Mouse (Mus musculus): Measurements from ENCODE around the gene Hrasls. TPM values are rescaled to one million over a fixed set of nuclear protein-coding genes. Genes with fewer than 3 reads are reported as not detected.

Hrasls gene
- 10 to 100 TPM; 63.0 to 63.8 TPM for total RNA-seq (2021)
- long read RNA-seq, experiment 1, transcript Hrasls-204 (4 exons, 854 nt) = minor isoform, 57 of 150 reads
- long read RNA-seq, experiment 1, transcript Hrasls-202 (3 exons, 412 nt) = minor isoform, 5 of 150 reads
- long read RNA-seq, experiment 1, transcript Hrasls-201 (4 exons, 2,916 nt) = major isoform, 65 of 150 reads
- long read RNA-seq, experiment 1, partial matches to known transcripts = 11 of 150 reads
- long read RNA-seq, experiment 1, other reads (novel, unspliced or antisense) = 12 of 150 reads
- long read RNA-seq, experiment 2, transcript Hrasls-204 (4 exons, 854 nt) = minor isoform, 47 of 136 reads
- long read RNA-seq, experiment 2, transcript Hrasls-202 (3 exons, 412 nt) = minor isoform, 5 of 136 reads
- long read RNA-seq, experiment 2, transcript Hrasls-201 (4 exons, 2,916 nt) = major isoform, 56 of 136 reads
- long read RNA-seq, experiment 2, partial matches to known transcripts = 12 of 136 reads
- long read RNA-seq, experiment 2, other reads (novel, unspliced or antisense) = 16 of 136 reads

DNA sequence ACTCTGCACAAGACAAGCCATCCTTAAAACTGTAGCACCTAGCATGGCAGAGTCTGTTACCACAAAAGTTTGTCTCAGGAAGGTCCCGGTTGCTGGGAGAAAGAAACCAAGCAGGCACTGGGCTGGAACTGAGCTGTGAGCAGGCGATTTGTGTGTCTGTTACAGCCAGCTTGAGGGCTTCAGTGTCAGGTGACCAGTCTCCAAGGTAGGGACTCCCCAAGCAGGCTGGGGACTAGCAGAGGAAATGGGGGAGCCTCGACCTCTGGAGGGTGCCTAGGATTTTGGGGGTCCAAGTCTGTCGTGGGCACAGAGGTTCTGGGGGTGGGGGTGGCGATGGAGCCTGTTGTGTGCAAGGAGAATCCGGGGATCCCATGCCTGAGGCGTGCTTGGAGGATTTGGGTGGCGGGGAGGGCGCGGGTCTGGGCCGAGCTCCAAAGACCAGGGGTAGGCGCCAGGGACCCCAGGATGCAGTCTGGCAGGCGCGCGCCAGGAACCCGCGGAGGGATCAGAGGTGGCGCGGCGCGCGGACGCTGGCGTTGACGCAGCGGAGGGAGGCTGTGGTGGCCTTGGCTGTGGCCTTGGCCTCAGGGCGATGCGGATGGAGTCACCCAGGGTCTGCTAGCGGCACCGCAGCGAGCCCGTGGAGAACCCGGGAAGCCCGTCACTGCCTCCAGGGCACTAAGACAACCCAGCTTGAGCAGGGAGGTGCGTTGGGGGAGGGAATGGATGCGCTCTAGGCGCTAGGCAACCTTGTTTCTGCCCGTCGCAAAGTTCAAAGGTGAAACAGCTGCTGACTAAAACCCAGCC, at the start of gene Hrasls:
TSS of gene Hrasls (plus strand) at position 91 of the 807 bp plus-strand sequence.
- Histone ChIP-seq H3K4me3 (peak within 1 kb of the TSS; percentile 76), H3K27ac (peak within 1 kb of the TSS; percentile 97)
- intact Hi-C loops (cut with DNase I) = loop anchor here (5.0 kb wide), 2 partner anchors 52 to 368 kb away; no protein-coding TSS in a partner anchor
- TF ChIP-seq CTCF (IDR thresholded peaks at IDR 0.05) = no peak
- peak; percentile 80 for DNase-seq

- DNase-seq = no peak
- H3K4me3 ChIP-seq = no peak overlapping the region
- no peak for TF ChIP-seq CTCF (IDR thresholded peaks at IDR 0.05)
- H3K27ac ChIP-seq = no peak overlapping the region
- intact Hi-C loops (cut with DNase I) = no loop called here
These were observed 47.2 kb upstream of the Hrasls start for GRCm38 (mm10) chr16:29162271-29162670.

- intact Hi-C loops (cut with DNase I) = no loop called here
- no peak overlapping the region for H3K4me3 ChIP-seq
- no peak for DNase-seq
- H3K27ac ChIP-seq = no peak overlapping the region
- no peak for TF ChIP-seq CTCF (IDR thresholded peaks at IDR 0.05)
These were observed 42.4 kb upstream of the Hrasls start for GRCm38 (mm10) chr16:29167051-29167450.

DNA sequence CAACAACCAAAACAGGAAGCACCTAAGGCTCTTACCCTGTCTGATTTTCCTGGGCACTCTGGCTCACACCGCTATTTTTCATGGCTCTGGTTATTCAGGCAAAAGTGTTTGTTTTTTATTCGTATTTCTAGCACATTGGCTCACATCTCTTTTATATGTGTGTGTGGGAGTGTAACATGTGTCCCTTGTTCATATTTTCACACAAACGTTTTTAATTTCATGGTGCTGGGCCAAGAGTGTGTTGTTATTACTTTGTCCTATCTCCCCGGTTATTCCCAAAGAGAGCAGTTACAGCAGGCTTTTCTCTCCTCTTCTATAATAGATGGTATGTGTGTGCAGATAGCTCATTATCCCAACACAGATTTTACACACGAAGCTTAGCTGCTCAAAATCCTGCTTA, 37.8 kb upstream of the Hrasls start:
- Histone ChIP-seq H3K4me3 (no peak overlapping the region), H3K27ac (no peak overlapping the region)
- intact Hi-C loops (cut with DNase I) = no loop called here
- no peak for DNase-seq
- no peak for TF ChIP-seq CTCF (IDR thresholded peaks at IDR 0.05)

GRCm38 (mm10) chr16:29173201-29173600, 36.3 kb upstream of the Hrasls start:
- Histone ChIP-seq H3K27ac (no peak overlapping the region), H3K4me3 (no peak overlapping the region)
- TF ChIP-seq CTCF (IDR thresholded peaks at IDR 0.05) = no peak
- intact Hi-C loops (cut with DNase I) = no loop called here
- DNase-seq = no peak

DNA sequence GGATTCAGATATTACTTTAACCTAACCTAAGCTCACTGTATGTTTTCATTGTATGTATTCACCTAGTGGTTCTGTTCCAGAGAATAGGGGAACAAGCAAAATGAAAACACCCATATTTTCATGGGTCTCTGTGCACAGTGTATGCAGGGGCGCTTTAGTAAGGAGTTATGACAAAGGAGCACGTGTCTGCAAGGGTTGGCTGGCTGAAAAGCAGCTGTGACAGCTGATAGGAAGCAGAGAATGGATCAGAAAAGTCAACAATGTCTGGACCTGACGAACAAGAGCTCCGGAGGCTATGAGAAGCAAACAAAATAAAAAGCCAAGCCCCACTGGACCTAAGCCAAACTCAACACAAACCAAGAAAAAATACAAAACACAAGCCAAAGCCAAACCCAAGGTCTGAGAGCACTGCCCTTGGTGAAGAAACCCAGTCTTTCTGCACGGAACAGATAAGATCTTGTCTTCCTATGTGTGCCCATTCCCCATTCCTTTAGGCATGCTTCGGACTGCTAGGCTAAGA, 34.6 kb upstream of the Hrasls start:
- Histone ChIP-seq H3K27ac (no peak overlapping the region), H3K4me3 (no peak overlapping the region)
- DNase-seq = no peak
- no peak for TF ChIP-seq CTCF (IDR thresholded peaks at IDR 0.05)
- intact Hi-C loops (cut with DNase I) = no loop called here

GRCm38 (mm10) chr16:29192911-29193310, 16.6 kb upstream of the Hrasls start:
- intact Hi-C loops (cut with DNase I) = no loop called here
- no peak overlapping the region; the same call in 1 of the 2 replicates for H3K27ac ChIP-seq
- H3K4me3 ChIP-seq = no peak overlapping the region
- DNase-seq = no peak
- TF ChIP-seq CTCF (IDR thresholded peaks at IDR 0.05) = no peak

GRCm38 (mm10) chr16:29193981-29194380, 15.5 kb upstream of the Hrasls start:
- Histone ChIP-seq H3K4me3 (no peak overlapping the region), H3K27ac (no peak overlapping the region)
- peak; percentile 35 for DNase-seq
- TF ChIP-seq CTCF (IDR thresholded peaks at IDR 0.05) = no peak
- intact Hi-C loops (cut with DNase I) = no loop called here

GRCm38 (mm10) chr16:29195156-29195555, 14.3 kb upstream of the Hrasls start:
- intact Hi-C loops (cut with DNase I) = loop anchor here (5.0 kb wide), 1 partner anchor 48 kb away; no protein-coding TSS in a partner anchor
- Histone ChIP-seq H3K27ac (no peak overlapping the region), H3K4me3 (no peak overlapping the region)
- TF ChIP-seq CTCF (IDR thresholded peaks at IDR 0.05) = no peak
- DNase-seq = peak; percentile 32

- peak; percentile 42 for DNase-seq
- H3K4me3 ChIP-seq = no peak overlapping the region
- intact Hi-C loops (cut with DNase I) = loop anchor here (5.0 kb wide), 1 partner anchor 51 kb away; no protein-coding TSS in a partner anchor
- TF ChIP-seq CTCF (IDR thresholded peaks at IDR 0.05) = no peak
- H3K27ac ChIP-seq = no peak overlapping the region
These were observed 11.0 kb upstream of the Hrasls start for GRCm38 (mm10) chr16:29198461-29198860.

GRCm38 (mm10) chr16:29201146-29201545, 8.3 kb upstream of the Hrasls start:
- no peak for TF ChIP-seq CTCF (IDR thresholded peaks at IDR 0.05)
- H3K4me3 ChIP-seq = no peak overlapping the region
- H3K27ac ChIP-seq = no peak overlapping the region
- no peak for DNase-seq
- intact Hi-C loops (cut with DNase I) = no loop called here

DNA sequence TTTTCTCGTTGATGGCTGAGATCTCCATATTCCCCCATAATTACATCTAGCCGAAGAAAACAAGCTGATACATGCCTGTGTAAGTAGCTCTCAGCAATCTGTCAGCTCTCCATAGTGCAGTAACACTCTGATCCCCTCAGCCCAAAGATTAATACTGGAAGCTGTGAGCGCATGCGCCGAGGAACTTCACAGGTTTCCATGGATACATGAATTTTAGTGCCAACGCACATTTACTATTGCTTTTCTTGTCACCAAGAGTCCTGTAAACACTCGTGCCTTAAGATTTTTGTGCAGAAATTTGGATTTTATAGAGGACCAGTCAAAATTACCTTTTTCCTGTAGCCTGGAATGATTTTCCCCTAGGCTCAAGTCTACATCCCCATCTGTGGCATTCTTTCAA, 4.6 kb upstream of the Hrasls start:
- H3K27ac ChIP-seq = no peak overlapping the region
- no peak for TF ChIP-seq CTCF (IDR thresholded peaks at IDR 0.05)
- DNase-seq = no peak
- no peak overlapping the region for H3K4me3 ChIP-seq
- intact Hi-C loops (cut with DNase I) = loop anchor here (5.0 kb wide), 1 partner anchor 363 kb away; no protein-coding TSS in a partner anchor

Measured in gastrocnemius, adult 2 months (tissue).